Mouse (Mus musculus): ENCODE measurements around the gene Hspb9.

- TF ChIP-seq CTCF (IDR thresholded peaks at IDR 0.05; ENCODE audit: borderline replicate concordance, insufficient read depth, low read depth, low read length) (no peak), POLR2A (IDR thresholded peaks at IDR 0.05; ENCODE audit: borderline replicate concordance, insufficient read depth, low read length) (no peak)
Observed at GRCm38 (mm10) chr11:100756476-100756875, 42.8 kb downstream of the Hspb9 start.

All from cerebellum, adult 2 months (tissue).